8 mouse cellular contexts compared by ENCODE assay signal in genomic region chr2:3418883-3419431, GRCm38 (mm10). TPM values are rescaled to one million over a fixed set of nuclear protein-coding genes. Genes with fewer than 3 reads are reported as not detected.
DNase-seq lines count a peak whose midpoint lies in the region; ATAC-seq and TF ChIP-seq lines count a peak whose summit lies in the region.

No protein-coding gene starts in this region.

- peaks cover 12% of the 10 kb centered on the region for H3K4me1 ChIP-seq in forebrain, embryonic 15.5 days
- no peaks in the 10 kb centered on the region for H3K4me1 ChIP-seq in lung, embryonic 14.5 days (ENCODE audit: insufficient read depth)
- H3K4me1 ChIP-seq in olfactory bulb, adult 2 months (ENCODE audit: control insufficient read depth, insufficient read depth, low read length) = no peaks in the 10 kb centered on the region
- H3K4me1 ChIP-seq in thymus, adult 2 months (replicated peaks; ENCODE audit: control insufficient read depth, insufficient read depth, low read length) = 0 out of 2 replicates have a peak, but pooled peaks cover 2% of the 10 kb centered on the region

- H3K27ac ChIP-seq in forebrain, embryonic 15.5 days (replicated peaks) = 0 out of 2 replicates have a peak overlapping the region, but pooled peaks have one; percentile 5
- peak overlapping the region; percentile 87 for H3K27ac ChIP-seq in layer of hippocampus, adult 2 months
- no peak overlapping the region for H3K27ac ChIP-seq in lung, embryonic 14.5 days (ENCODE audit: low read depth)
- H3K27ac ChIP-seq in olfactory bulb, adult 2 months (ENCODE audit: insufficient read depth, low read depth, low read length) = no peak overlapping the region
- no peak overlapping the region for H3K27ac ChIP-seq in thymus, adult 2 months (ENCODE audit: control insufficient read depth, insufficient read depth, low read length)

- no peaks in the 10 kb centered on the region for H3K9me3 ChIP-seq in forebrain, embryonic 15.5 days
- H3K9me3 ChIP-seq in lung, embryonic 14.5 days (ENCODE audit: low read depth, low read length) = no peaks in the 10 kb centered on the region

- peak; percentile 92 for DNase-seq in ES-CJ7 (ENCODE audit: low read depth, low spot score)
- peak; percentile 84 for DNase-seq in cerebellum, adult 11 months
- DNase-seq in heart, postnatal 36 days = peak; percentile 95 to 96
- peak; percentile 93 to 96 for DNase-seq in layer of hippocampus, adult 2 months (ENCODE audit: low spot score in 2 of 2)
- DNase-seq in lung, embryonic 14.5 days = peak; percentile 97
- DNase-seq in thymus, adult 2 months = peak; percentile 94

- no peaks in the 10 kb centered on the region for H3K36me3 ChIP-seq in forebrain, embryonic 15.5 days
- no peaks in the 10 kb centered on the region for H3K36me3 ChIP-seq in lung, embryonic 14.5 days (ENCODE audit: insufficient read depth)
- no peaks in the 10 kb centered on the region for H3K36me3 ChIP-seq in thymus, adult 2 months (ENCODE audit: control insufficient read depth, insufficient read depth, low read length)

- TF ChIP-seq POLR2A in olfactory bulb, adult 2 months (IDR thresholded peaks at IDR 0.05; ENCODE audit: insufficient read depth, low read depth, low read length) = no peak
- no peak for TF ChIP-seq POLR2A in thymus, adult 2 months (IDR thresholded peaks at IDR 0.05; ENCODE audit: control insufficient read depth, extremely low read depth, insufficient read depth, low read length, poor library complexity)

- peak overlapping the region; percentile 43 for H3K9ac ChIP-seq in forebrain, embryonic 15.5 days (replicated peaks)
- H3K9ac ChIP-seq in lung, embryonic 14.5 days = peak overlapping the region; percentile 41

- peak; percentile 92 for ATAC-seq in forebrain, embryonic 15.5 days (replicated peaks)
- ATAC-seq in lung, embryonic 14.5 days (ENCODE audit: insufficient read depth) = peak; percentile 97

- peak overlapping the region; percentile 59 for H3K4me2 ChIP-seq in forebrain, embryonic 15.5 days (replicated peaks)
- H3K4me2 ChIP-seq in lung, embryonic 14.5 days = peak overlapping the region; percentile 76

- H3K27me3 ChIP-seq in forebrain, embryonic 15.5 days = peaks cover 17% of the 10 kb centered on the region
- H3K27me3 ChIP-seq in lung, embryonic 14.5 days (ENCODE audit: insufficient read depth, low read length) = no peaks in the 10 kb centered on the region
- no peaks in the 10 kb centered on the region; the same call in 1 of the 2 replicates for H3K27me3 ChIP-seq in thymus, adult 2 months (ENCODE audit: control insufficient read depth, insufficient read depth, low read length)

- peak overlapping the region; percentile 63 for H3K4me3 ChIP-seq in forebrain, embryonic 15.5 days
- H3K4me3 ChIP-seq in layer of hippocampus, adult 2 months = peak overlapping the region; percentile 76
- peak overlapping the region; percentile 45 for H3K4me3 ChIP-seq in lung, embryonic 14.5 days (ENCODE audit: low read depth, low read length)
- H3K4me3 ChIP-seq in olfactory bulb, adult 2 months (ENCODE audit: insufficient read depth, low read depth, low read length) = peak overlapping the region; percentile 55
- H3K4me3 ChIP-seq in thymus, adult 2 months (ENCODE audit: control insufficient read depth, insufficient read depth, low read length) = peak overlapping the region; percentile 45

- TF ChIP-seq CTCF in layer of hippocampus, adult 2 months (conservative IDR thresholded peaks at IDR 0.05) = no peak
- TF ChIP-seq CTCF in lung, embryonic 14.5 days (IDR thresholded peaks at IDR 0.05; ENCODE audit: low read depth) = 0 out of 2 replicates have a peak, but pooled peaks have one; percentile 4
- no peak for TF ChIP-seq CTCF in olfactory bulb, adult 2 months (IDR thresholded peaks at IDR 0.05; ENCODE audit: insufficient read depth, low read depth, low read length)
- TF ChIP-seq CTCF in thymus, adult 2 months (IDR thresholded peaks at IDR 0.05; ENCODE audit: borderline replicate concordance, control insufficient read depth, extremely low read depth, insufficient read depth, low read length, poor library complexity) = peak; percentile 61; the same call in 1 of the 2 replicates

- intact Hi-C loops in heart, postnatal 36 days (cut with DNase I) = loop anchor here (5.0 to 10.0 kb wide), 2 partner anchors 87 to 304 kb away; partner anchors contain the start of genes Fam171a1 and Rpp38

- WGBS in forebrain, embryonic 15.5 days = 2% methylated on average over 38 of the region's 38 CpGs
- WGBS in lung, embryonic 14.5 days = 1% methylated on average over 38 of the region's 38 CpGs
- WGBS in olfactory bulb, adult 2 months = under 1% methylated on average over 38 of the region's 38 CpGs
- WGBS in thymus, adult 2 months = under 1% methylated on average over 38 of the region's 38 CpGs

RNA-seq across cellular contexts. Expression of gene Meig1, which starts 3.5 kb away (rescaled TPM):
- polyA plus RNA-seq in forebrain, embryonic 15.5 days (2015; fragmentation: Nextera tagmentation; extraction: Ambion mirVana) = 4.4 and 6.4 TPM in 2 replicates
- 1 to 10 TPM; 2.4 to 2.7 TPM for total RNA-seq in heart, postnatal 36 days (2021)
- 1 to 10 TPM; 4.9 to 5.0 TPM for total RNA-seq in layer of hippocampus, adult 2 months (2021)
- 0.73 TPM in 1 of 2 replicates, not detected in the other for polyA plus RNA-seq in lung, embryonic 14.5 days (2014; fragmentation: Nextera tagmentation; extraction: Ambion mirVana)
- polyA plus RNA-seq in olfactory bulb, adult 2 months (2012; ENCODE audit: insufficient read depth, insufficient read length, low replicate concordance, missing spikeins) = not detected in 2 replicates
- 0.40 TPM in 1 of 2 replicates, not detected in the other for polyA plus RNA-seq in thymus, adult 2 months (2012; rRNA removed)

RNA-seq across cellular contexts. Expression of gene Dclre1c, which starts 5.0 kb away (rescaled TPM):
- polyA plus RNA-seq in forebrain, embryonic 15.5 days (2015; fragmentation: Nextera tagmentation; extraction: Ambion mirVana) = 8.7 and 9.9 TPM in 2 replicates
- total RNA-seq in heart, postnatal 36 days (2021) = 1 to 10 TPM; 3.3 to 5.3 TPM
- 10 to 100 TPM; 11.8 to 12.7 TPM for total RNA-seq in layer of hippocampus, adult 2 months (2021)
- polyA plus RNA-seq in lung, embryonic 14.5 days (2014; fragmentation: Nextera tagmentation; extraction: Ambion mirVana) = 5.8 and 5.9 TPM in 2 replicates
- polyA plus RNA-seq in olfactory bulb, adult 2 months (2012; ENCODE audit: insufficient read depth, insufficient read length, low replicate concordance, missing spikeins) = not detected in 2 replicates
- polyA plus RNA-seq in thymus, adult 2 months (2012; rRNA removed) = 28.1 and 30.3 TPM in 2 replicates

RNA-seq across cellular contexts. Expression of gene Olah, which starts 21.9 kb away (rescaled TPM):
- polyA plus RNA-seq in forebrain, embryonic 15.5 days (2015; fragmentation: Nextera tagmentation; extraction: Ambion mirVana) = not detected in 2 replicates
- not detected for total RNA-seq in heart, postnatal 36 days (2021)
- total RNA-seq in layer of hippocampus, adult 2 months (2021) = not detected
- polyA plus RNA-seq in lung, embryonic 14.5 days (2014; fragmentation: Nextera tagmentation; extraction: Ambion mirVana) = not detected in 2 replicates
- not detected in 2 replicates for polyA plus RNA-seq in olfactory bulb, adult 2 months (2012; ENCODE audit: insufficient read depth, insufficient read length, low replicate concordance, missing spikeins)
- polyA plus RNA-seq in thymus, adult 2 months (2012; rRNA removed) = not detected in 2 replicates

RNA-seq across cellular contexts. Expression of gene Suv39h2, which starts 55.9 kb away (rescaled TPM):
- 16.6 and 17.1 TPM in 2 replicates for polyA plus RNA-seq in forebrain, embryonic 15.5 days (2015; fragmentation: Nextera tagmentation; extraction: Ambion mirVana)
- total RNA-seq in heart, postnatal 36 days (2021) = under 1 TPM; 0.60 to 0.78 TPM
- total RNA-seq in layer of hippocampus, adult 2 months (2021) = 1 to 10 TPM; 3.0 to 3.4 TPM
- polyA plus RNA-seq in lung, embryonic 14.5 days (2014; fragmentation: Nextera tagmentation; extraction: Ambion mirVana) = 24.3 and 25.0 TPM in 2 replicates
- not detected in 2 replicates for polyA plus RNA-seq in olfactory bulb, adult 2 months (2012; ENCODE audit: insufficient read depth, insufficient read length, low replicate concordance, missing spikeins)
- polyA plus RNA-seq in thymus, adult 2 months (2012; rRNA removed) = 2.2 and 3.1 TPM in 2 replicates

Comparison
In these comparisons a context has a peak if more than half of its experiments do, and no peak if none do; other contexts are left out.
1. H3K27ac ChIP-seq: peak in forebrain, embryonic 15.5 days (single experiment) and layer of hippocampus, adult 2 months (single experiment); none in lung, embryonic 14.5 days (single experiment), olfactory bulb, adult 2 months (single experiment) and thymus, adult 2 months (single experiment).
2. CTCF ChIP-seq: peak in lung, embryonic 14.5 days (single experiment) and thymus, adult 2 months (single experiment); none in layer of hippocampus, adult 2 months (single experiment) and olfactory bulb, adult 2 months (single experiment).
3. Peak in every context shown above with its lines, with median percentiles within 50 percentile points of each other: DNase-seq and H3K4me3 ChIP-seq.